Mouse (Mus musculus) neural tube, embryonic 13.5 days (tissue): ENCODE results near the gene Zfp956. TPM values are rescaled to one million over a fixed set of nuclear protein-coding genes. Genes with fewer than 3 reads are reported as not detected.

ENCODE experiments used
- ATAC-seq: fragments of 200-750 bp; cut with Nextera tagmentation; 2 replicates; pipeline ENCODE4 v1.8.0; 2017; ENCODE audit warnings: low read depth, mild to moderate bottlenecking, moderate TSS enrichment, moderate library complexity
- H3K27ac ChIP-seq: fragments of 300-500 bp; sonication (generic); replicated peaks from 2 replicates; pipeline ENCODE4 v1.5.1; 2015; ENCODE audit warnings: moderate library complexity, mild to moderate bottlenecking, inconsistent platforms
- H3K27me3 ChIP-seq: fragments of 300-500 bp; sonication (generic); 2 replicates; pipeline ENCODE4 v1.6.1; 2015; ENCODE audit warnings: mild to moderate bottlenecking, inconsistent platforms
- H3K36me3 ChIP-seq: fragments of 300-500 bp; sonication (generic); 2 replicates; pipeline ENCODE4 v1.6.1; 2015; ENCODE audit warnings: mild to moderate bottlenecking, inconsistent platforms
- H3K4me1 ChIP-seq: fragments of 300-500 bp; sonication (generic); replicated peaks from 2 replicates; pipeline ENCODE4 v1.6.1; 2015; ENCODE audit warnings: inconsistent platforms
- H3K4me2 ChIP-seq: fragments of 300-500 bp; sonication (generic); 2 replicates; pipeline ENCODE4 v1.6.1; 2015; ENCODE audit warnings: inconsistent platforms, mild to moderate bottlenecking, moderate library complexity
- H3K4me3 ChIP-seq: fragments of 300-500 bp; sonication (generic); 2 replicates; pipeline ENCODE4 v1.5.1; 2015; ENCODE audit warnings: mild to moderate bottlenecking, inconsistent platforms
- H3K9ac ChIP-seq: fragments of 300-500 bp; sonication (generic); 2 replicates; pipeline ENCODE4 v1.6.1; 2015; ENCODE audit warnings: moderate library complexity, mild to moderate bottlenecking, inconsistent platforms
- H3K9me3 ChIP-seq: fragments of 300-500 bp; sonication (generic); 2 replicates; pipeline ENCODE4 v1.6.1; 2016; ENCODE audit warnings: inconsistent platforms
- WGBS: fragments of 180-500 bp; shearing (Covaris S2); methylation state at CpG from one replicate; pipeline ENCODE4 v1.1.7; 2015; 5-methylcytosine and 5-hydroxymethylcytosine counted together
- polyA plus RNA-seq: library from polyadenylated mRNA; unstranded; fragments of >200 nt; fragmentation: Nextera tagmentation; extraction: Ambion mirVana; gene quantifications from 2 replicates; pipeline ENCODE4 v1.2.1, GENCODE M21; 2015

Zfp956 gene
- polyA plus RNA-seq = 14.7 and 15.4 TPM in 2 replicates

- peak within 1 kb of the TSS; percentile 85 for H3K4me2 ChIP-seq
- H3K9ac ChIP-seq = peak within 1 kb of the TSS; percentile 81
- H3K4me1 ChIP-seq = peaks cover 21% of the 10 kb centered on the region
- peaks cover 24% of the 10 kb centered on the region for H3K36me3 ChIP-seq
- H3K4me3 ChIP-seq = peak within 1 kb of the TSS; percentile 62
- H3K27ac ChIP-seq = peak within 1 kb of the TSS; percentile 78
- WGBS = 0% methylated on average over 31 of the region's 31 CpGs
- H3K9me3 ChIP-seq = no peaks in the 10 kb centered on the region
- no peaks in the 10 kb centered on the region for H3K27me3 ChIP-seq
- peak; percentile 99 for ATAC-seq
Observed at GRCm38 (mm10) chr6:47953191-47953726, at the start of gene Zfp956. Zfp956 (plus strand) TSS chr6:47953390.

- Histone ChIP-seq H3K36me3 (peaks cover 96% of the 10 kb centered on the region), H3K9me3 (no peaks in the 10 kb centered on the region), H3K4me2 (no peak overlapping the region), H3K27ac (no peak overlapping the region), H3K4me1 (no peaks in the 10 kb centered on the region), H3K4me3 (no peak overlapping the region), H3K9ac (no peak overlapping the region), H3K27me3 (peaks cover 21% of the 10 kb centered on the region)
- no peak for ATAC-seq
- 73% methylated on average over 4 of the region's 4 CpGs for WGBS
Observed at GRCm38 (mm10) chr6:47903587-47903986, 49.6 kb upstream of the Zfp956 start.

GRCm38 (mm10) chr6:47904361-47904760 is 48.8 kb upstream of the Zfp956 start:
- H3K27ac ChIP-seq = no peak overlapping the region
- ATAC-seq = no peak; the same call in 1 of the 2 replicates
- H3K27me3 ChIP-seq = peaks cover 21% of the 10 kb centered on the region
- H3K4me1 ChIP-seq = no peaks in the 10 kb centered on the region
- peaks cover 89% of the 10 kb centered on the region for H3K36me3 ChIP-seq
- H3K4me2 ChIP-seq = no peak overlapping the region
- no peak overlapping the region for H3K4me3 ChIP-seq
- 42% methylated on average over 19 of the region's 19 CpGs for WGBS
- H3K9ac ChIP-seq = no peak overlapping the region
- H3K9me3 ChIP-seq = no peaks in the 10 kb centered on the region

GRCm38 (mm10) chr6:47904917-47905695 is 48.1 kb upstream of the Zfp956 start:
- peak; percentile 24; the same call in 1 of the 2 replicates for ATAC-seq
- 50% methylated on average over 44 of the region's 44 CpGs for WGBS

GRCm38 (mm10) chr6:47906326-47906725 is 46.9 kb upstream of the Zfp956 start:
- H3K9ac ChIP-seq = no peak overlapping the region

More at GRCm38 (mm10) chr6:47904917-47905695, 48.1 kb upstream of the Zfp956 start:
- Histone ChIP-seq H3K4me2 (no peak overlapping the region), H3K4me3 (no peak overlapping the region), H3K9ac (no peak overlapping the region), H3K27me3 (peaks cover 21% of the 10 kb centered on the region), H3K36me3 (peaks cover 81% of the 10 kb centered on the region), H3K4me1 (no peaks in the 10 kb centered on the region), H3K27ac (no peak overlapping the region), H3K9me3 (no peaks in the 10 kb centered on the region)

GRCm38 (mm10) chr6:47909007-47909406 is 44.2 kb upstream of the Zfp956 start:
- WGBS = 96% methylated on average over 1 of the region's 1 CpGs
- Histone ChIP-seq H3K4me2 (no peak overlapping the region), H3K4me1 (no peaks in the 10 kb centered on the region), H3K9ac (no peak overlapping the region), H3K9me3 (no peaks in the 10 kb centered on the region), H3K36me3 (peaks cover 43% of the 10 kb centered on the region), H3K4me3 (no peak overlapping the region), H3K27ac (no peak overlapping the region), H3K27me3 (0 out of 2 replicates have a peak, but pooled peaks cover 4% of the 10 kb centered on the region)
- ATAC-seq = no peak

More at GRCm38 (mm10) chr6:47906326-47906725, 46.9 kb upstream of the Zfp956 start:
- H3K36me3 ChIP-seq = peaks cover 69% of the 10 kb centered on the region
- 99% methylated on average over 5 of the region's 5 CpGs for WGBS
- H3K27me3 ChIP-seq = peaks cover 21% of the 10 kb centered on the region
- no peaks in the 10 kb centered on the region for H3K9me3 ChIP-seq
- H3K4me2 ChIP-seq = no peak overlapping the region
- H3K4me1 ChIP-seq = no peaks in the 10 kb centered on the region
- no peak overlapping the region for H3K4me3 ChIP-seq
- no peak for ATAC-seq
- H3K27ac ChIP-seq = no peak overlapping the region

GRCm38 (mm10) chr6:47911650-47912049 is 41.5 kb upstream of the Zfp956 start:
- Histone ChIP-seq H3K9me3 (no peaks in the 10 kb centered on the region), H3K36me3 (peaks cover 16% of the 10 kb centered on the region), H3K27me3 (no peaks in the 10 kb centered on the region), H3K27ac (no peak overlapping the region), H3K9ac (no peak overlapping the region), H3K4me2 (no peak overlapping the region), H3K4me1 (no peaks in the 10 kb centered on the region), H3K4me3 (no peak overlapping the region)
- no peak for ATAC-seq
- 68% methylated on average over 1 of the region's 1 CpGs for WGBS

GRCm38 (mm10) chr6:47912991-47913390 is 40.2 kb upstream of the Zfp956 start:
- H3K9me3 ChIP-seq = no peaks in the 10 kb centered on the region
- peaks cover 3% of the 10 kb centered on the region for H3K36me3 ChIP-seq
- H3K4me2 ChIP-seq = no peak overlapping the region
- H3K4me1 ChIP-seq = no peaks in the 10 kb centered on the region
- 71% methylated on average over 3 of the region's 3 CpGs for WGBS
- no peak for ATAC-seq
- no peaks in the 10 kb centered on the region for H3K27me3 ChIP-seq
- no peak overlapping the region for H3K4me3 ChIP-seq
- no peak overlapping the region for H3K27ac ChIP-seq
- H3K9ac ChIP-seq = no peak overlapping the region

- no peaks in the 10 kb centered on the region for H3K36me3 ChIP-seq
- H3K27ac ChIP-seq = no peak overlapping the region
- H3K9ac ChIP-seq = no peak overlapping the region
- no peaks in the 10 kb centered on the region for H3K27me3 ChIP-seq
- H3K4me2 ChIP-seq = no peak overlapping the region
- H3K4me1 ChIP-seq = peaks cover 11% of the 10 kb centered on the region
- 79% methylated on average over 5 of the region's 5 CpGs for WGBS
- no peak overlapping the region for H3K4me3 ChIP-seq
- H3K9me3 ChIP-seq = no peaks in the 10 kb centered on the region
- no peak for ATAC-seq
Observed at GRCm38 (mm10) chr6:47917051-47917450, 36.1 kb upstream of the Zfp956 start.

GRCm38 (mm10) chr6:47918768-47919274 is 34.4 kb upstream of the Zfp956 start:
- no peaks in the 10 kb centered on the region for H3K36me3 ChIP-seq
- WGBS = 81% methylated on average over 3 of the region's 3 CpGs
- no peaks in the 10 kb centered on the region for H3K9me3 ChIP-seq
- no peak overlapping the region for H3K9ac ChIP-seq
- H3K27me3 ChIP-seq = no peaks in the 10 kb centered on the region
- H3K4me1 ChIP-seq = peaks cover 16% of the 10 kb centered on the region
- no peak for ATAC-seq
- H3K4me2 ChIP-seq = no peak overlapping the region
- H3K27ac ChIP-seq = no peak overlapping the region
- H3K4me3 ChIP-seq = no peak overlapping the region

- peak overlapping the region; percentile 83 for H3K4me3 ChIP-seq
Observed at GRCm38 (mm10) chr6:47919646-47920446, 33.3 kb upstream of the Zfp956 start.

More at GRCm38 (mm10) chr6:47919646-47920446, 33.3 kb upstream of the Zfp956 start:
- Histone ChIP-seq H3K9me3 (no peaks in the 10 kb centered on the region), H3K27me3 (no peaks in the 10 kb centered on the region), H3K4me1 (peaks cover 16% of the 10 kb centered on the region), H3K27ac (peak overlapping the region; percentile 95), H3K36me3 (no peaks in the 10 kb centered on the region), H3K4me2 (peak overlapping the region; percentile 82), H3K9ac (peak overlapping the region; percentile 87)
- 27% methylated on average over 11 of the region's 11 CpGs for WGBS
- ATAC-seq = peak; percentile 45; the same call in 1 of the 2 replicates
